Mouse (Mus musculus) bone marrow, adult 2 months (tissue): ENCODE data around the gene Fbxo7. TPM values are rescaled to one million over a fixed set of nuclear protein-coding genes. Genes with fewer than 3 reads are reported as not detected.
A peak's percentile ranks its signal among the peaks of the same experiment; 100 is the strongest.
"Not testable (repeated sequence)": the region's sequence is repeated elsewhere in the genome, so short reads cannot be mapped to it uniquely, and the experiment has no call there.

Experiments
- H3K27ac ChIP-seq: fragments of 200-500 bp; 2 replicates; pipeline ENCODE4 v1.5.1; 2012; ENCODE audit warnings: low read depth, mild to moderate bottlenecking, control low read depth, inconsistent platforms, low read length; ENCODE audit not compliant: control insufficient read depth, poor library complexity, insufficient read depth
- H3K4me1 ChIP-seq: fragments of 200-500 bp; 2 replicates; pipeline ENCODE4 v1.6.1; 2011; ENCODE audit warnings: low read length; ENCODE audit not compliant: control insufficient read depth, insufficient read depth
- H3K4me3 ChIP-seq: fragments of 200-500 bp; replicated peaks from 2 replicates; pipeline ENCODE3; 2011; ENCODE audit warnings: mild to moderate bottlenecking, low read depth, low read length, control low read depth; ENCODE audit not compliant: control insufficient read depth
- CTCF ChIP-seq: fragments of 200-500 bp; IDR thresholded peaks from 2 replicates; pipeline ENCODE4 v1.5.1; 2011; ENCODE audit warnings: low read length, control low read depth; ENCODE audit not compliant: control insufficient read depth, insufficient read depth
- POLR2A ChIP-seq: fragments of 200-500 bp; IDR thresholded peaks from 2 replicates; pipeline ENCODE4 v1.6.1; 2011; ENCODE audit warnings: low read depth, mild to moderate bottlenecking, control low read depth, low read length, borderline replicate concordance; ENCODE audit not compliant: control insufficient read depth
- WGBS: fragments of 180-500 bp; shearing (Covaris S2); methylation state at CpG from one replicate; pipeline ENCODE4 v1.1.7; 2018; 5-methylcytosine and 5-hydroxymethylcytosine counted together
- polyA plus RNA-seq: library from polyadenylated mRNA; stranded (reverse); fragments of >200 nt; gene quantifications from 2 replicates; pipeline ENCODE4 v1.2.4, GENCODE M21; 2011; ENCODE audit warnings: low replicate concordance; ENCODE audit not compliant: missing spikeins, insufficient read depth, insufficient read length

Fbxo7 gene
- polyA plus RNA-seq, 1 experiment, result 72.4 TPM

- TF ChIP-seq POLR2A (no peak), CTCF (no peak)
- Histone ChIP-seq H3K27ac (no peak overlapping the region; the same call in 1 of the 2 replicates), H3K4me3 (no peak overlapping the region), H3K4me1 (no peaks in the 10 kb centered on the region; the same call in 1 of the 2 replicates)
- WGBS, result 68% methylated on average over 2 of the region's 2 CpGs
Measured at GRCm38 (mm10) chr10:86025906-86026305, 4.1 kb downstream of the Fbxo7 start.

- 62% methylated on average over 3 of the region's 3 CpGs for WGBS
Measured at GRCm38 (mm10) chr10:86026354-86026753, 4.6 kb downstream of the Fbxo7 start.

GRCm38 (mm10) chr10:86026807-86027206 is 5.0 kb downstream of the Fbxo7 start:
- H3K4me3 ChIP-seq, H3K4me1 ChIP-seq: not testable (repeated sequence)
- H3K27ac ChIP-seq, result peak overlapping the region; percentile 72
- 65% methylated on average over 1 of the region's 1 CpGs for WGBS

More at GRCm38 (mm10) chr10:86026354-86026753, 4.6 kb downstream of the Fbxo7 start:
- TF ChIP-seq POLR2A, result no peak
- TF ChIP-seq CTCF, result no peak
- Histone ChIP-seq H3K4me1 (no peaks in the 10 kb centered on the region; the same call in 1 of the 2 replicates), H3K27ac (no peak overlapping the region; the same call in 1 of the 2 replicates), H3K4me3 (no peak overlapping the region)

DNA sequence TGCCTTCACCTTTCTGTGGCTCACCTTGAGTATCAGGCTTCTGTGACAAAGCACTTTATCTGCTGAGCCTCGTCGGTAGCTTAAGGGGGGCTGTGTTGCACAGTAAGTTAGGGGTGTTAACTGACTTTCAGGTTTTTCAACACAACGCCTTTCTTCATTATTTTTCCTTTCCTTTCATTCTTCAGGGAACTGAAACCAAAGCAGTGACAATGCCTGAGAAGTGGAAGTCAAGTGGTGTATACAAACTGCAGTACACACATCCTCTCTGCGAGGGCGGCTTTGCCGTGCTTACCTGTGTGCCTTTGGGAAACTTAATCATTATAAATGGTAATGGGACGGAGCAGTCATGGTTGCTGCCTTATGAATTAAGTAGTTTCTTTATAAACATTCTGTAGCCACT is 9.0 kb downstream of the Fbxo7 start:
- 82% methylated on average over 7 of the region's 7 CpGs for WGBS
- H3K4me3 ChIP-seq, result no peak overlapping the region
- TF ChIP-seq CTCF (no peak), POLR2A (no peak)
- H3K4me1 ChIP-seq, result no peaks in the 10 kb centered on the region
- no peak overlapping the region for H3K27ac ChIP-seq

DNA sequence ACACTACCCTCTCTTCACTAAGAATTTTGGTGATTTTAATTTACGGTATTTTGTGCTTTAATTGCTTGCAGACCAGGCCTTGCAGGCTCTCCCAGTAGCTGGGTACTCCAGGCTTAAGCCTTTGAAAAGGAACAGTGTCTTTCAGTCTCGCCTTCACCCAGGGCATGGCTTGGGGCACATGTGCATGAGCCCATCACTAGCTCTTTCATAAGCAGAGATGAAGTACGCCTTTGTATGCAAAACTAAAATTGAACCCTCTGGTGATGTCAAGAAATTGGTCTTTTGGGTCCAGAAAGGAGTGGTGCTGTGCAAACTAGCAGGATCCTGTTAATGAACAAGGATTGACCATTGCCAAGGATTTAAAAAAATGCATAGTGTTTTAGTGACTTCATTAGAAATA is 10.7 kb downstream of the Fbxo7 start:
- Histone ChIP-seq H3K27ac (no peak overlapping the region), H3K4me3 (no peak overlapping the region), H3K4me1 (no peaks in the 10 kb centered on the region)
- WGBS, result 92% methylated on average over 3 of the region's 3 CpGs
- TF ChIP-seq CTCF (no peak), POLR2A (no peak)

DNA sequence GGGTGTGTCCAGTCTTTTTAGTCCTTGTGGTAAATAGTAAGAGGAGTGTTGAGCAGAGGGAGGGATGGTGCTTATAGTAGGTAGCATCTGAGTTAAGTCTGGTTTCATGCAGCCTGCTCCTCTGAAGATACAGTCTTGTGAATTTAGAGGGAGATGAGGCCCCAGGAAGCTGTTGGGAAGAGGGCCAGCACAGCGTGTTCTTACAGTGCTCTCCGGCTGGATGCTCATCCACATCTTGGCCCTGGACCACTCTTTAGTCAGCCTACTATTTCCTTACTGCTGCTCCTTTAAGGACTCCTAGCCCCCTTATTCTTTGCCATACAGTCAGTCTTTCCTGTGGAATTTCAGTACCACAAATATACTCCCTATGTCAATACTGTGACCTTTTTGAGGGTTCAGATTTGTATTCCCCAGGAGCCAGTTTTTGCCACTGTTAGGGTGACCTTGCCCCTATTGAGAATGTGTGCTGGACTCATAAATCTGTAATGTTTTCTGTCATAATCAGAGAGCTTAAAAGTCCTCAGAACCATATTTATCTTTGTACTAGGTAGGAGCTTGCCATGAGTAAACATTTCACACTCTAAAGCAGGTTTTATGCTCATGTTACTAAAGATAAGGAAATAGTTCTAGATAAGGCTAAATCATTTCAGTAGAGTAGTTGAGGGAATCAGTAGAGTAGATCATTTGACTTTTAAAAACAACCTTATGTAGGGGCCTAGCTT is 12.4 kb downstream of the Fbxo7 start:
- Histone ChIP-seq H3K27ac (no peak overlapping the region), H3K4me1 (no peaks in the 10 kb centered on the region), H3K4me3 (no peak overlapping the region)
- 90% methylated on average over 2 of the region's 2 CpGs for WGBS
- TF ChIP-seq CTCF (no peak), POLR2A (no peak)

DNA sequence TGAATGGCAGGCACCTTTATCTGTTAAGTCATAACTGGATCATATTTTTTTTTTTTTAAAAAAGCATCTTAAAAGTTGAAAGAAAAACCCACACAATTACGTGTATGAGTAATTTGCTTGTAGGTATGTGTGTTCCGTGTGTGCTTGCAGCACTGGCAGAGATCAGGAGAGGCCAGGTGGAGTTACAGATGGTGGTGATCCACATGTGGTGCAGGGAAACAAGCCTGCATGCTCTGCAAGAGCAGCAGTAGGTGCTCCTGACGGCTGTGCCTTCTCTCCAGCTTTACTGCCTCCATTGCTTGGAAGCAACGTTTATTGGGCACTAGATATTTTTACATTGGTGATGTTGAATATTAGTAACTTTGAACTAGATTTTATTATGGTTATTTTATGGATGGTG is 21.9 kb downstream of the Fbxo7 start:
- H3K27ac ChIP-seq, result no peak overlapping the region
- TF ChIP-seq POLR2A, result no peak
- no peak for TF ChIP-seq CTCF
- WGBS, result 86% methylated on average over 4 of the region's 4 CpGs
- no peaks in the 10 kb centered on the region for H3K4me1 ChIP-seq
- H3K4me3 ChIP-seq, result no peak overlapping the region

DNA sequence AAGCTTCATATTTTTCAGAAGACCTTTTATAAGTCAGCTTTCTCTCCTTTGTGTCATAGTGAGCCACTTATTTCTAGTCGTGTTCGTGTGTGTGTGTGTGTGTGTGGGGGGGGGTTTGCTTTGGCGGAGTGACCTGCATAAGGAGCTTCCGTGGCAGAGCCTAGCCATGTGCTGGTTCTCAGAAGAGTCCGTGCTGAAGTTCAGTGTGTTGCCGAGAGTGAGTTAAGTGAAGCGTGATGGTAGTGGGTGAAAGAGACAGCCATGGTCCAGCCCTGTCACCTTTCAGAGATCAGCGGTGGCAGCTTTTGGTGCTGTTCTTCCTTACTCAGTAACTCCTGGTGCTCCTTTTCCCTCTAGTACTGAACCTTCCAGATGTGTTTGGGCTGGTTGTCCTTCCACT is 22.3 kb downstream of the Fbxo7 start:
- WGBS, result 94% methylated on average over 8 of the region's 8 CpGs
- Histone ChIP-seq H3K4me3 (no peak overlapping the region), H3K27ac (no peak overlapping the region), H3K4me1 (no peaks in the 10 kb centered on the region)
- TF ChIP-seq CTCF, result no peak
- TF ChIP-seq POLR2A, result no peak

GRCm38 (mm10) chr10:86046371-86046770 is 24.6 kb downstream of the Fbxo7 start:
- no peak overlapping the region for H3K27ac ChIP-seq
- WGBS, result 98% methylated on average over 1 of the region's 1 CpGs
- H3K4me3 ChIP-seq, result no peak overlapping the region
- no peak for TF ChIP-seq POLR2A
- TF ChIP-seq CTCF, result no peak
- no peaks in the 10 kb centered on the region for H3K4me1 ChIP-seq
